Mouse (Mus musculus) thymus, adult 2 months (tissue): Measurements from ENCODE around the gene 5730522E02Rik.

Experiments
- CTCF ChIP-seq: fragments of 200-500 bp; IDR thresholded peaks from 2 replicates; pipeline ENCODE4 v1.5.1; 2012; ENCODE audit warnings: mild to moderate bottlenecking, control low read depth, low read length, moderate library complexity, borderline replicate concordance; ENCODE audit not compliant: control insufficient read depth, poor library complexity, insufficient read depth; ENCODE audit errors: extremely low read depth
- POLR2A ChIP-seq: fragments of 200-500 bp; IDR thresholded peaks from 2 replicates; pipeline ENCODE4 v1.6.1; 2012; ENCODE audit warnings: mild to moderate bottlenecking, low read length, control low read depth, moderate library complexity; ENCODE audit not compliant: control insufficient read depth, poor library complexity, insufficient read depth; ENCODE audit errors: extremely low read depth

DNA sequence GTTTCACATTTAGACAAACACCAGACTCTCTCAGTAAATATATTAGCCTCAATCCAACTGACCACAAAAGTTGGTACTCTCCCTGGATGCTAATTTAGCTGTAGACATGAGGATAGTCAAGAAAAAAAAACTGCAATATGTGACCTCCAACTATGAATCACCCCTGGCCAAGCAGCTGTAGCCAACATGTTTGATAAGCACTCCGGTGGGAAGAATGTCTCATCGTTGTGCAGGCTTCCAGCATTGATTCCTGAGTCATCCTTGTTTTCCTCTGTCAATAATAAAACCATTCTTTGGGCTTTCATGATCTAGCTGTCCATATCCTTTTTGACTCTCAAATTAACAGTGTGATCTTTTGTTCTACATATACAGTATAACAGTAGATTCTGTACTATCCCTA lies 308.9 kb downstream of the 5730522E02Rik start:
- TF ChIP-seq POLR2A (no peak), CTCF (no peak)
